Mouse (Mus musculus) hindbrain, embryonic 15.5 days (tissue): ENCODE data around the gene Son. TPM values are rescaled to one million over a fixed set of nuclear protein-coding genes. Genes with fewer than 3 reads are reported as not detected.

Experiments used
- ATAC-seq: fragments of 200-750 bp; cut with Nextera tagmentation; 2 replicates; pipeline ENCODE4 v1.8.0; 2017; ENCODE audit warnings: low read depth, moderate number of reproducible peaks, moderate TSS enrichment; ENCODE audit not compliant: low FRiP score
- H3K27ac ChIP-seq: fragments of 300-500 bp; sonication (generic); replicated peaks from 2 replicates; pipeline ENCODE4 v1.5.1; 2015; ENCODE audit warnings: mild to moderate bottlenecking, inconsistent platforms
- H3K27me3 ChIP-seq: fragments of 300-500 bp; sonication (generic); 2 replicates; pipeline ENCODE4 v1.6.1; 2015; ENCODE audit warnings: control low read depth, inconsistent platforms
- H3K36me3 ChIP-seq: fragments of 300-500 bp; sonication (generic); 2 replicates; pipeline ENCODE4 v1.6.1; 2015; ENCODE audit warnings: control low read depth, inconsistent platforms
- H3K4me1 ChIP-seq: fragments of 300-500 bp; sonication (generic); replicated peaks from 2 replicates; pipeline ENCODE4 v1.6.1; 2015; ENCODE audit warnings: control low read depth, inconsistent platforms
- H3K4me2 ChIP-seq: fragments of 300-500 bp; sonication (generic); 2 replicates; pipeline ENCODE4 v1.6.1; 2015; ENCODE audit warnings: moderate library complexity, mild to moderate bottlenecking, inconsistent platforms
- H3K4me3 ChIP-seq: fragments of 300-500 bp; sonication (generic); 2 replicates; pipeline ENCODE4 v1.5.1; 2015; ENCODE audit warnings: mild to moderate bottlenecking, inconsistent platforms
- H3K9ac ChIP-seq: fragments of 300-500 bp; sonication (generic); 2 replicates; pipeline ENCODE4 v1.6.1; 2015; ENCODE audit warnings: inconsistent platforms
- H3K9me3 ChIP-seq: fragments of 300-500 bp; sonication (generic); 2 replicates; pipeline ENCODE4 v1.6.1; 2016; ENCODE audit warnings: control low read depth, inconsistent platforms
- WGBS: fragments of 180-500 bp; shearing (Covaris S2); methylation state at CpG from one replicate; pipeline ENCODE4 v1.1.7; 2015; 5-methylcytosine and 5-hydroxymethylcytosine counted together
- polyA plus RNA-seq: library from polyadenylated mRNA; unstranded; fragments of >200 nt; fragmentation: Nextera tagmentation; extraction: Ambion mirVana; gene quantifications from 2 replicates; pipeline ENCODE4 v1.2.1, GENCODE M21; 2015

The Son gene
- 110 and 114 TPM in 2 replicates for polyA plus RNA-seq

- WGBS: under 1% methylated on average over 70 of the region's 70 CpGs
- Histone ChIP-seq H3K9me3 (no peaks in the 10 kb centered on the region), H3K27ac (peak within 1 kb of the TSS; percentile 98), H3K4me3 (peak within 1 kb of the TSS; percentile 93), H3K4me2 (peak within 1 kb of the TSS; percentile 79), H3K9ac (peak within 1 kb of the TSS; percentile 77), H3K36me3 (peaks cover 8% of the 10 kb centered on the region), H3K27me3 (no peaks in the 10 kb centered on the region), H3K4me1 (peaks cover 29% of the 10 kb centered on the region)
- peak; percentile 97 for ATAC-seq
These were observed at the start of gene Son for GRCm38 (mm10) chr16:91647461-91648219. Gene Son, plus strand, starts transcription at chr16:91647506.

- H3K27ac ChIP-seq: peak within 1 kb of the TSS; percentile 82
- H3K27me3 ChIP-seq: peaks cover 5% of the 10 kb centered on the region; the same call in 1 of the 2 replicates
- WGBS: under 1% methylated on average over 33 of the region's 34 CpGs
- H3K9ac ChIP-seq: peak within 1 kb of the TSS; percentile 86
- peak within 1 kb of the TSS; percentile 72 for H3K4me3 ChIP-seq
- H3K4me1 ChIP-seq: peaks cover 23% of the 10 kb centered on the region
- H3K36me3 ChIP-seq: no peaks in the 10 kb centered on the region
- peak; percentile 99 for ATAC-seq
- no peaks in the 10 kb centered on the region for H3K9me3 ChIP-seq
- H3K4me2 ChIP-seq: peak within 1 kb of the TSS; percentile 93
These were observed 49.7 kb upstream of the Son start, which contains the start of gene Tmem50b for GRCm38 (mm10) chr16:91597672-91598010. Gene Tmem50b, minus strand, starts transcription at chr16:91597800.

- Histone ChIP-seq H3K9me3 (no peaks in the 10 kb centered on the region), H3K27me3 (peaks cover 5% of the 10 kb centered on the region; the same call in 1 of the 2 replicates), H3K4me1 (peaks cover 23% of the 10 kb centered on the region), H3K4me2 (no peak overlapping the region), H3K27ac (no peak overlapping the region), H3K4me3 (no peak overlapping the region), H3K36me3 (no peaks in the 10 kb centered on the region), H3K9ac (no peak overlapping the region)
- ATAC-seq: no peak
These were observed 48.1 kb upstream of the Son start for GRCm38 (mm10) chr16:91599242-91599641.

- Histone ChIP-seq H3K4me2 (no peak overlapping the region), H3K27ac (no peak overlapping the region), H3K9ac (no peak overlapping the region), H3K27me3 (peaks cover 5% of the 10 kb centered on the region; the same call in 1 of the 2 replicates), H3K4me1 (peaks cover 12% of the 10 kb centered on the region), H3K4me3 (no peak overlapping the region), H3K36me3 (no peaks in the 10 kb centered on the region), H3K9me3 (no peaks in the 10 kb centered on the region)
- WGBS: 81% methylated on average over 4 of the region's 4 CpGs
- ATAC-seq: no peak
These were observed 46.2 kb upstream of the Son start for GRCm38 (mm10) chr16:91601081-91601480.

- no peak overlapping the region for H3K27ac ChIP-seq
- no peak overlapping the region for H3K4me2 ChIP-seq
- no peak overlapping the region for H3K9ac ChIP-seq
- H3K27me3 ChIP-seq: peaks cover 5% of the 10 kb centered on the region; the same call in 1 of the 2 replicates
- no peaks in the 10 kb centered on the region for H3K36me3 ChIP-seq
- 75% methylated on average over 9 of the region's 9 CpGs for WGBS
- no peak for ATAC-seq
- peaks cover 6% of the 10 kb centered on the region for H3K4me1 ChIP-seq
- no peak overlapping the region for H3K4me3 ChIP-seq
- no peaks in the 10 kb centered on the region for H3K9me3 ChIP-seq
These were observed 45.6 kb upstream of the Son start for GRCm38 (mm10) chr16:91601693-91602092.

- no peaks in the 10 kb centered on the region for H3K4me1 ChIP-seq
- H3K4me3 ChIP-seq: no peak overlapping the region
- H3K36me3 ChIP-seq: no peaks in the 10 kb centered on the region
- H3K27ac ChIP-seq: no peak overlapping the region
- no peak overlapping the region for H3K9ac ChIP-seq
- no peak overlapping the region for H3K4me2 ChIP-seq
- ATAC-seq: no peak
- WGBS: 80% methylated on average over 6 of the region's 6 CpGs
- H3K27me3 ChIP-seq: no peaks in the 10 kb centered on the region
- no peaks in the 10 kb centered on the region for H3K9me3 ChIP-seq
These were observed 42.1 kb upstream of the Son start for GRCm38 (mm10) chr16:91605156-91605555.

GRCm38 (mm10) chr16:91606958-91607357 lies 40.3 kb upstream of the Son start:
- no peak overlapping the region for H3K27ac ChIP-seq
- H3K36me3 ChIP-seq: no peaks in the 10 kb centered on the region
- H3K9me3 ChIP-seq: no peaks in the 10 kb centered on the region
- no peaks in the 10 kb centered on the region for H3K4me1 ChIP-seq
- H3K27me3 ChIP-seq: no peaks in the 10 kb centered on the region
- no peak overlapping the region for H3K4me3 ChIP-seq
- no peak overlapping the region for H3K4me2 ChIP-seq
- WGBS: 91% methylated on average over 8 of the region's 8 CpGs
- H3K9ac ChIP-seq: no peak overlapping the region
- ATAC-seq: no peak

GRCm38 (mm10) chr16:91609501-91610245 lies 37.6 kb upstream of the Son start:
- 71% methylated on average over 9 of the region's 9 CpGs for WGBS
- no peak overlapping the region for H3K4me2 ChIP-seq
- ATAC-seq: no peak
- H3K27me3 ChIP-seq: no peaks in the 10 kb centered on the region
- no peaks in the 10 kb centered on the region for H3K4me1 ChIP-seq
- H3K9ac ChIP-seq: no peak overlapping the region
- H3K27ac ChIP-seq: no peak overlapping the region
- no peaks in the 10 kb centered on the region for H3K36me3 ChIP-seq
- no peaks in the 10 kb centered on the region for H3K9me3 ChIP-seq
- no peak overlapping the region for H3K4me3 ChIP-seq

- Histone ChIP-seq H3K27ac (no peak overlapping the region), H3K27me3 (no peaks in the 10 kb centered on the region), H3K9me3 (no peaks in the 10 kb centered on the region), H3K36me3 (no peaks in the 10 kb centered on the region), H3K9ac (no peak overlapping the region), H3K4me1 (no peaks in the 10 kb centered on the region), H3K4me3 (no peak overlapping the region), H3K4me2 (no peak overlapping the region)
- ATAC-seq: no peak
- 79% methylated on average over 11 of the region's 11 CpGs for WGBS
These were observed 36.1 kb upstream of the Son start for GRCm38 (mm10) chr16:91611248-91611647.

- no peak for ATAC-seq
- Histone ChIP-seq H3K4me3 (no peak overlapping the region), H3K36me3 (no peaks in the 10 kb centered on the region), H3K4me2 (no peak overlapping the region), H3K9ac (no peak overlapping the region), H3K27me3 (no peaks in the 10 kb centered on the region), H3K4me1 (no peaks in the 10 kb centered on the region), H3K9me3 (no peaks in the 10 kb centered on the region), H3K27ac (no peak overlapping the region)
- 69% methylated on average over 5 of the region's 5 CpGs for WGBS
These were observed 34.8 kb upstream of the Son start for GRCm38 (mm10) chr16:91612525-91612924.

GRCm38 (mm10) chr16:91614552-91614951 lies 32.8 kb upstream of the Son start:
- WGBS: 86% methylated on average over 6 of the region's 6 CpGs
- no peak for ATAC-seq
- Histone ChIP-seq H3K27ac (no peak overlapping the region), H3K9me3 (no peaks in the 10 kb centered on the region), H3K4me2 (no peak overlapping the region), H3K4me1 (peaks cover 6% of the 10 kb centered on the region), H3K4me3 (no peak overlapping the region), H3K27me3 (no peaks in the 10 kb centered on the region), H3K36me3 (no peaks in the 10 kb centered on the region), H3K9ac (no peak overlapping the region)
